Mouse (Mus musculus) neural tube, embryonic 15.5 days (tissue): ENCODE measurements around the gene Dpysl5. TPM values are rescaled to one million over a fixed set of nuclear protein-coding genes. Genes with fewer than 3 reads are reported as not detected.

Experiments used
- ATAC-seq: fragments of 200-750 bp; cut with Nextera tagmentation; 2 replicates; pipeline ENCODE4 v1.8.0; 2017; ENCODE audit warnings: mild to moderate bottlenecking, moderate TSS enrichment, moderate library complexity; ENCODE audit not compliant: low FRiP score
- H3K27ac ChIP-seq: fragments of 300-500 bp; sonication (generic); replicated peaks from 2 replicates; pipeline ENCODE4 v1.5.1; 2015; ENCODE audit warnings: mild to moderate bottlenecking, inconsistent platforms
- H3K27me3 ChIP-seq: fragments of 300-500 bp; sonication (generic); replicated peaks from 2 replicates; pipeline ENCODE4 v1.6.1; 2015; ENCODE audit warnings: inconsistent platforms
- H3K36me3 ChIP-seq: fragments of 300-500 bp; sonication (generic); 2 replicates; pipeline ENCODE4 v1.6.1; 2015; ENCODE audit warnings: inconsistent platforms
- H3K4me1 ChIP-seq: fragments of 300-500 bp; sonication (generic); 2 replicates; pipeline ENCODE4 v1.6.1; 2015; ENCODE audit warnings: inconsistent platforms
- H3K4me2 ChIP-seq: fragments of 300-500 bp; sonication (generic); 2 replicates; pipeline ENCODE4 v1.6.1; 2015; ENCODE audit warnings: inconsistent platforms, mild to moderate bottlenecking, moderate library complexity
- H3K4me3 ChIP-seq: fragments of 300-500 bp; sonication (generic); replicated peaks from 2 replicates; pipeline ENCODE4 v1.5.1; 2015; ENCODE audit warnings: mild to moderate bottlenecking, inconsistent platforms
- H3K9ac ChIP-seq: fragments of 300-500 bp; sonication (generic); replicated peaks from 2 replicates; pipeline ENCODE4 v1.6.1; 2015; ENCODE audit warnings: mild to moderate bottlenecking, inconsistent platforms
- H3K9me3 ChIP-seq: fragments of 300-500 bp; sonication (generic); replicated peaks from 2 replicates; pipeline ENCODE4 v1.6.1; 2016; ENCODE audit warnings: inconsistent platforms
- WGBS: fragments of 180-500 bp; shearing (Covaris S2); methylation state at CpG from one replicate; pipeline ENCODE4 v1.1.7; 2015; ENCODE audit warnings: mixed read lengths; 5-methylcytosine and 5-hydroxymethylcytosine counted together
- polyA plus RNA-seq: library from polyadenylated mRNA; unstranded; fragments of >200 nt; fragmentation: Nextera tagmentation; extraction: Ambion mirVana; gene quantifications from 2 replicates; pipeline ENCODE4 v1.2.1, GENCODE M21; 2015

The Dpysl5 gene
- polyA plus RNA-seq, 1 experiment from 2014 or later, result 175 TPM

DNA sequence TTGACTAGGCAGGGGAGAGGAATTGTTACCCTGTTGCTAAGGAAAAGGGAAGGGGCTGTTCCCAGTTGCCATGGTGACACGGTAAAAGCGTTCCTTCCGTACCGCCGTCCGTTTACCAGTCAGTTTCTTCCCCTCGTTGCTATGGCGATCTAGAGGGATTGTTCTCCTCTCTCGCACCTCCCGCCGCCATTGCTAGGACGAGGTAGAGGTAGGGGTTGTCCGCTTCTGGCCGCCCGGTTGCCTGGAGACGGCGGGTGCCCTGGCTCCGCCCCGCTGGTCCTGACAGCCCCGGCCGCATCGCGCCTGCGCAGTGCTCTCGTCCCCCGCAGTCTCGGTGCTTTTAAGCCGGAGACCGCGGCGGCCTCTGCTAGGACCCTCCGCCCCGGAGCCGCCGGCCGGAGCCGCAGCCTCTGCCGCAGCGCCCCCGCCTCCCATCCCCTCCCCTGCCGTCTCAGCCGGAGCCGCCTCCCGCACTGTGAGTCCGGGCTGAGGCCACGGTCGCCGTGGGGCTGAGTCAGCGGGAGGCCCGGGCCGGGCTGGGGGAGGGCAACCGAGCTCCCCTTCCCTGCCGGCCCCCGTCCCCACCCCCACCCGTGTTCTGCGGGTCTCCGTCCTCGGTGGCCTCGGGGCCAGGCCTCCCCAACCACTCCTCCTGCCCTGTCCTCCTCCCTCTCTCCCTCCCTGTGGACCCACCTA, 103.2 kb downstream of the Dpysl5 start, which contains the start of gene Mapre3:
Mapre3 (plus strand) TSS at position 218 of the 696 bp plus-strand sequence.
- peak; percentile 96 for ATAC-seq
- peaks cover 33% of the 10 kb centered on the region for H3K4me1 ChIP-seq

GRCm38 (mm10) chr5:30815120-30815465, 103.7 kb downstream of the Dpysl5 start:
- Histone ChIP-seq H3K27me3 (no peaks in the 10 kb centered on the region), H3K9me3 (no peaks in the 10 kb centered on the region), H3K27ac (peak overlapping the region; percentile 94), H3K4me1 (peaks cover 33% of the 10 kb centered on the region), H3K36me3 (no peaks in the 10 kb centered on the region), H3K4me3 (peak overlapping the region; percentile 85), H3K9ac (peak overlapping the region; percentile 95), H3K4me2 (peak overlapping the region; percentile 76)
- ATAC-seq, result peak; percentile 2; the same call in 1 of the 2 replicates
- WGBS, result 2% methylated on average over 7 of the region's 7 CpGs

More for the DNA sequence above, 103.2 kb downstream of the Dpysl5 start, which contains the start of gene Mapre3:
- no peaks in the 10 kb centered on the region for H3K9me3 ChIP-seq
- under 1% methylated on average over 56 of the region's 59 CpGs for WGBS
- no peaks in the 10 kb centered on the region for H3K27me3 ChIP-seq
- peak within 1 kb of the TSS; percentile 94 for H3K27ac ChIP-seq
- peak within 1 kb of the TSS; percentile 95 for H3K9ac ChIP-seq
- peak within 1 kb of the TSS; percentile 85 for H3K4me3 ChIP-seq
- H3K36me3 ChIP-seq, result no peaks in the 10 kb centered on the region
- peak within 1 kb of the TSS; percentile 76 for H3K4me2 ChIP-seq

GRCm38 (mm10) chr5:30816261-30816791, 105.0 kb downstream of the Dpysl5 start:
- Histone ChIP-seq H3K27ac (0 out of 2 replicates have a peak overlapping the region, but pooled peaks have one; percentile 33), H3K4me1 (peaks cover 33% of the 10 kb centered on the region), H3K9ac (peak overlapping the region; percentile 95; the same call in 1 of the 2 replicates), H3K9me3 (no peaks in the 10 kb centered on the region), H3K36me3 (no peaks in the 10 kb centered on the region), H3K4me2 (peak overlapping the region; percentile 76), H3K4me3 (peak overlapping the region; percentile 85), H3K27me3 (no peaks in the 10 kb centered on the region)
- 64% methylated on average over 8 of the region's 8 CpGs for WGBS
- ATAC-seq, result no peak

DNA sequence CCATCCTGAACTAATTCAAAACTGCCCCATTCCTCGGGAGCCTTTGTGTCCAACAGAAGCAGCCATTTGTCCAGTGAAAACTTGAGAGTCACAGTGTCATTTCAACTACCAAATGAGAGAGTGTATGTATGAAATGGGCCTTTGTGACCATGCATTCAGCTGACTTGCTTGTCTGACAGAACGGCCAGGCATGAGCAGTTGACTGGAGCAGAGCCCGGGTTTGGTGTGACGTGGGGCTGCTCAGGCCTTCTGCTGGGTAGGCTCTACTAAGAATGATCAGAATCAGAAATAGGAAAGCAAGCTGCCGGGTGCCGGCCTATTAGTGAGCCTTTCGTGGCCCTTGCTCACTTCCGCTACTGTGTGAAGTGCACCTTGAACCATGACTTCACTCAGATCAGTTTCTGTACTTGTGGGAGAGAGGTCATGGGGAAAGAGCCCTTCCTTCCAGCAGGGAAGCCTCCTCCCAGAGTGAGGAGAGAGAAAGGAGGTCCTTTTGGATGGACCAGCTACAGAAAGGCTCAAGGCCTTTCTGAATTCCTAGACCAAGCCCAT, 107.5 kb downstream of the Dpysl5 start:
- no peaks in the 10 kb centered on the region for H3K27me3 ChIP-seq
- H3K27ac ChIP-seq, result no peak overlapping the region
- 92% methylated on average over 8 of the region's 8 CpGs for WGBS
- no peak overlapping the region for H3K4me2 ChIP-seq
- H3K4me3 ChIP-seq, result no peak overlapping the region
- H3K4me1 ChIP-seq, result peaks cover 31% of the 10 kb centered on the region
- H3K9me3 ChIP-seq, result no peaks in the 10 kb centered on the region
- H3K9ac ChIP-seq, result no peak overlapping the region
- ATAC-seq, result no peak
- no peaks in the 10 kb centered on the region for H3K36me3 ChIP-seq

DNA sequence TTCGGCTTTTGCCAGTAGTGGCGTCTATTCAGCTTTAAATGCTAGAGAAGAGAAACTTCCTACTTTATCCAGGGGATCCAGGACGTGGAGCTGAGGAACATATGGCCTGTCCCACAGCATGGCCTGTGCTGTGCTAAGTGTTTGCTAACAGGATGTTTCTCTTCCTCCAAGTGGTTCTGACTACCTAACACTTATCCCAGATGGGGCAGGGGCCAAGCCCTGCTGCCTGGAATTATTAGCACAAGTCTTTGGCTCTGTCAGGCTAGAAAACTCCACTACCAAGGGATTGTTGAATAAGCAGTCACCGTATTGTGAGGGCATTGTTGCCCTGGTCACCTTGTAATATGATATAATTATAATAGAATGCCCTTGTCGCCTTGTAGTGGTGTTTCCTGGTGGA, 111.3 kb downstream of the Dpysl5 start:
- WGBS, result 87% methylated on average over 5 of the region's 5 CpGs
- Histone ChIP-seq H3K27ac (no peak overlapping the region), H3K4me2 (no peak overlapping the region), H3K9ac (no peak overlapping the region), H3K4me1 (peaks cover 7% of the 10 kb centered on the region), H3K36me3 (no peaks in the 10 kb centered on the region), H3K4me3 (no peak overlapping the region), H3K27me3 (no peaks in the 10 kb centered on the region), H3K9me3 (no peaks in the 10 kb centered on the region)
- no peak for ATAC-seq

DNA sequence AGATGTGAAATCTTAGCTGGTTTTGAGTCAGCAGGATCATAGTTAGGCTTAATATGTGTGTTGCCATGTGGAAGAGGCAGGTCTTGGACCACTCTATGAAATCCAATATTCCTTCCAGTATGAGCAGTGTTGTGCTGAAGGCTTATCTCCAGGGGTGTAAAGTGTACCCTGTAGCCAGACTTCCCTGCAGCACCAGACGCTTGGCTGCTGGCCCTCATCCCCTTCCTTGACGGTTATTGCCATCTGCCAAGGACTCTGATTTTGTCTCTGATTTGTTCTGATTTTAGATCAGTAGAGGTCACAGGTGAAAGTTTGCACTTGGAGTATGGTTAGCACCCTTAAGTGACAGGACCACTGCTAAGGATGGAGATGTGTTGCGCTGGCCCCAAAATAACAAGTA, 111.7 kb downstream of the Dpysl5 start:
- 93% methylated on average over 3 of the region's 3 CpGs for WGBS
- Histone ChIP-seq H3K4me1 (peaks cover 6% of the 10 kb centered on the region), H3K4me2 (no peak overlapping the region), H3K4me3 (no peak overlapping the region), H3K9me3 (no peaks in the 10 kb centered on the region), H3K27me3 (no peaks in the 10 kb centered on the region), H3K36me3 (no peaks in the 10 kb centered on the region), H3K9ac (no peak overlapping the region), H3K27ac (no peak overlapping the region)
- ATAC-seq, result no peak

DNA sequence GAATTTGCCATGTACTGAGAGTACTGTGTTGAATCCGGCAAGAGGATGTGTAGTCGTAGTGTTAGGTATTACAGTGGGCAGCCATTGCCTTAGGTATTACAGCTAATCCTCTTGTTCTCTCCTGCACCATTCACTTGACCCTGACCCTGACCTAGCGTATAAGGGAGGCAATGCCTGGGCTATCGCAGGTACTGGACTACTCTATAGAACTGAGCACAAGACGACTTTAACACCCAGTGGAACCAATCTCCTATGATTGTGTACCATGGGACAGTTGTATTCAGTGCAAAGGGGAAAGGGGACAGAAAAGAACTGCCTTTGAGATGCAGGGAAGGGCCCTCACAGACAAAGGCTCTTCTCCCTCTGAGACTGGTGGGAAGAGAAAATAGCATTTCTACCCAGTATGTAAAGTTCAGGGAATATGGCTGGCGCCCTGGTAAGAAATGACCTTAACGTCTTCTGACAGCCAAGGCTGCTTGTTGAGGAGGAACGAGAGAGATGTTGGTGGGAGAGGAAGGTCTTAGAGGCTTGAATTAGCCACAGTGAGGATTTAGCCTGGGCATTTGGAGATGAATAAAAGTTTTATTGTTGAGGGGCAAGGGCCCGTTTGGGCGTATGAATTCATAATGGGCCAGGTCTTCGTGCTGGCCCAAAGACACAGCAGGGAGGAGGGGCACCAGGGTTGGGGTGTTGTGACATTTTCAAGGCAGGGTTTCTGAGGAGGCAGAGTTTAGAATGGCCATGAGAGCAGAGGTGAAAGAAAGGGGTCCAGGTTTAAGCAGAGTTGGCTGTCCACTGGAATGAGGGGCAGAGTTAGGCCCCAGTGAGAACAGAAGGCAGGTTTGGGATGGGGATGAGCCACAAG, 113.0 kb downstream of the Dpysl5 start:
- H3K27me3 ChIP-seq, result no peaks in the 10 kb centered on the region
- H3K36me3 ChIP-seq, result no peaks in the 10 kb centered on the region
- no peak overlapping the region for H3K4me2 ChIP-seq
- H3K4me1 ChIP-seq, result peaks cover 6% of the 10 kb centered on the region; the same call in 1 of the 2 replicates
- H3K4me3 ChIP-seq, result no peak overlapping the region
- 70% methylated on average over 11 of the region's 11 CpGs for WGBS
- H3K9ac ChIP-seq, result no peak overlapping the region
- H3K27ac ChIP-seq, result no peak overlapping the region
- H3K9me3 ChIP-seq, result no peaks in the 10 kb centered on the region
- no peak for ATAC-seq

- Histone ChIP-seq H3K4me3 (no peak overlapping the region), H3K27ac (no peak overlapping the region), H3K9me3 (no peaks in the 10 kb centered on the region), H3K4me2 (no peak overlapping the region), H3K36me3 (no peaks in the 10 kb centered on the region), H3K9ac (no peak overlapping the region), H3K27me3 (no peaks in the 10 kb centered on the region), H3K4me1 (peaks cover 6% of the 10 kb centered on the region; the same call in 1 of the 2 replicates)
- WGBS, result 71% methylated on average over 10 of the region's 10 CpGs
- no peak for ATAC-seq
Measured at GRCm38 (mm10) chr5:30825166-30825565, 113.8 kb downstream of the Dpysl5 start.

GRCm38 (mm10) chr5:30825821-30826220, 114.5 kb downstream of the Dpysl5 start:
- peaks cover 6% of the 10 kb centered on the region; the same call in 1 of the 2 replicates for H3K4me1 ChIP-seq
- no peaks in the 10 kb centered on the region for H3K36me3 ChIP-seq
- no peak overlapping the region for H3K4me3 ChIP-seq
- no peaks in the 10 kb centered on the region for H3K27me3 ChIP-seq
- no peak overlapping the region for H3K27ac ChIP-seq
- no peak for ATAC-seq
- no peak overlapping the region for H3K9ac ChIP-seq
- 74% methylated on average over 6 of the region's 6 CpGs for WGBS
- H3K9me3 ChIP-seq, result no peaks in the 10 kb centered on the region
- no peak overlapping the region for H3K4me2 ChIP-seq

GRCm38 (mm10) chr5:30833416-30833815, 122.1 kb downstream of the Dpysl5 start:
- H3K27me3 ChIP-seq, result no peaks in the 10 kb centered on the region
- H3K4me3 ChIP-seq, result no peak overlapping the region
- no peak overlapping the region for H3K27ac ChIP-seq
- 90% methylated on average over 3 of the region's 3 CpGs for WGBS
- H3K9ac ChIP-seq, result no peak overlapping the region
- ATAC-seq, result no peak
- H3K36me3 ChIP-seq, result peaks cover 20% of the 10 kb centered on the region
- H3K4me1 ChIP-seq, result no peaks in the 10 kb centered on the region
- no peaks in the 10 kb centered on the region for H3K9me3 ChIP-seq
- H3K4me2 ChIP-seq, result no peak overlapping the region

DNA sequence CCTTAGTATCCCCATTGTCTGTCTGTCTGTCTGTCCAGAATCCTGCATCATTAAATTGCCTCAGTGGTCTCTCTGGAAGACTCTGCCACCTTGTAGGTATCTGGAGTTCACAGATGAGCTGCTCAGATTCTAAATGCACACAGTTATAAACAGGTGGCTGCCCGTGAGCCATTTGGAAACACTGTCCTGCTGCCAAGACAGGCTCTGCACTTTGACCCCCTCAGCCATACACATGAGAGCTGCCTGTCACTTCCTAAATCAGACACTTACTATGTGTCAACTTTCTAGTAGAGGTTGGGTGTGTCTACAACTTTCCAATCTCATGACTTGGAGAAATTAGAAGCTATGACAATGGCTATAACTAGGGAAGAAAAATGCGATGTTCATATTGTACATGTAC, 128.4 kb downstream of the Dpysl5 start:
- H3K27ac ChIP-seq, result no peak overlapping the region
- no peak for ATAC-seq
- H3K27me3 ChIP-seq, result no peaks in the 10 kb centered on the region
- 93% methylated on average over 2 of the region's 2 CpGs for WGBS
- H3K4me1 ChIP-seq, result no peaks in the 10 kb centered on the region
- no peak overlapping the region for H3K4me3 ChIP-seq
- H3K9ac ChIP-seq, result no peak overlapping the region
- H3K4me2 ChIP-seq, result no peak overlapping the region
- peaks cover 20% of the 10 kb centered on the region for H3K36me3 ChIP-seq
- no peaks in the 10 kb centered on the region for H3K9me3 ChIP-seq
